Mouse (Mus musculus) neural tube, embryonic 12.5 days (tissue): Measurements from ENCODE around the gene Akap6. TPM values are rescaled to one million over a fixed set of nuclear protein-coding genes. Genes with fewer than 3 reads are reported as not detected.

Experiments
- ATAC-seq: fragments of 200-750 bp; cut with Nextera tagmentation; 2 replicates; pipeline ENCODE4 v1.8.0; 2017; ENCODE audit warnings: low read depth, mild to moderate bottlenecking, moderate TSS enrichment, moderate library complexity; ENCODE audit not compliant: low FRiP score
- H3K27ac ChIP-seq: fragments of 300-500 bp; sonication (generic); 2 replicates; pipeline ENCODE4 v1.5.1; 2016
- H3K27me3 ChIP-seq: fragments of 300-500 bp; sonication (generic); replicated peaks from 2 replicates; pipeline ENCODE4 v1.6.1; 2016; ENCODE audit warnings: mild to moderate bottlenecking
- H3K36me3 ChIP-seq: fragments of 300-500 bp; sonication (generic); 2 replicates; pipeline ENCODE4 v1.6.1; 2016; ENCODE audit warnings: mild to moderate bottlenecking
- H3K4me1 ChIP-seq: fragments of 300-500 bp; sonication (generic); 2 replicates; pipeline ENCODE4 v1.6.1; 2016
- H3K4me2 ChIP-seq: fragments of 300-500 bp; sonication (generic); replicated peaks from 2 replicates; pipeline ENCODE4 v1.6.1; 2016; ENCODE audit warnings: mild to moderate bottlenecking
- H3K4me3 ChIP-seq: fragments of 300-500 bp; sonication (generic); 2 replicates; pipeline ENCODE4 v1.5.1; 2016
- H3K9ac ChIP-seq: fragments of 300-500 bp; sonication (generic); 2 replicates; pipeline ENCODE4 v1.6.1; 2016; ENCODE audit warnings: mild to moderate bottlenecking
- H3K9me3 ChIP-seq: fragments of 300-500 bp; sonication (generic); 2 replicates; pipeline ENCODE4 v1.6.1; 2016; ENCODE audit warnings: mild to moderate bottlenecking
- WGBS: fragments of 180-500 bp; shearing (Covaris S2); methylation state at CpG from one replicate; pipeline ENCODE4 v1.1.7; 2016; 5-methylcytosine and 5-hydroxymethylcytosine counted together
- polyA plus RNA-seq: library from polyadenylated mRNA; unstranded; fragments of >200 nt; fragmentation: Nextera tagmentation; extraction: Ambion mirVana; gene quantifications from 2 replicates; pipeline ENCODE4 v1.2.1, GENCODE M21; 2016

Gene Akap6
- polyA plus RNA-seq, 1 experiment from 2014 or later: 29.5 TPM

DNA sequence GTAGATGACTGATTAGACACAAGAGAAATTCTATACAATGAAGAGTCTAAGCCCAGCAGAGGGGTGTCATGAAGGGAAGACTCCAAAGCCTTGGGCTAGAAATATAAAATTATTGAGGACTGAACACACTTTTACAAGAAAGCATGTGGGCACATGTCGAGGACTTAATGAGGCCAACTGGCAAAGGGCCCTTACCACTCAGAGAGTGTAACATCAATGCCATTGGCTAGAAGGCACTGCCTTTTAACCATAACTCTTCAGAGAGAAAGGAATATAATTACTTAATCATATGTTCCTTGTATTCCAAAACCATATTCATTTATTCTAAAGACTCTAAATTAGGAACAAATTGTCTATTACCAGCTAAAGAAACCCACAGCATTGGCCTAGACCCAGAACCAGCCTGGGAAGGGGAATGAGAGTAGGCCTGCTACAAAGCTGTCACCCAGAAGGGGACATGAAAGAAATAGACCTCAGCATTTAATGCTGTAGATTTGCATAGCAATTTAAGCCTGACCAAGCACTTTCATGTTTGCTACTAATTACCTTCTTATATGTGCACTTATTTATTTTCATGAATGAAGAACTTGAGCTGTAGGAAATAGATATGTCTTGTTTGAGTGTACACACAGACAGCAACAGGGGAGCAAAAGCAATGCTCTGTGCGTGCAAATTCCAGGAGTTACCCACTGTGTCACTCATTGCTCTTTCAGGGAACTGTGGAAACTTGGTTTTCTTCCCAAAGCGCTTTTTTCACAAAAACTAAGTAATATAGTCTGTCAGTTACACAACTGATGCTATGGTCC is 377.6 kb downstream of the Akap6 start:
- H3K4me1 ChIP-seq: no peaks in the 10 kb centered on the region
- H3K9me3 ChIP-seq: no peaks in the 10 kb centered on the region
- no peaks in the 10 kb centered on the region for H3K27me3 ChIP-seq
- no peak overlapping the region for H3K4me3 ChIP-seq
- no peaks in the 10 kb centered on the region for H3K36me3 ChIP-seq
- no peak overlapping the region for H3K9ac ChIP-seq
- no peak overlapping the region for H3K27ac ChIP-seq
- no peak for ATAC-seq
- 91% methylated on average over 3 of the region's 3 CpGs for WGBS
- no peak overlapping the region for H3K4me2 ChIP-seq

DNA sequence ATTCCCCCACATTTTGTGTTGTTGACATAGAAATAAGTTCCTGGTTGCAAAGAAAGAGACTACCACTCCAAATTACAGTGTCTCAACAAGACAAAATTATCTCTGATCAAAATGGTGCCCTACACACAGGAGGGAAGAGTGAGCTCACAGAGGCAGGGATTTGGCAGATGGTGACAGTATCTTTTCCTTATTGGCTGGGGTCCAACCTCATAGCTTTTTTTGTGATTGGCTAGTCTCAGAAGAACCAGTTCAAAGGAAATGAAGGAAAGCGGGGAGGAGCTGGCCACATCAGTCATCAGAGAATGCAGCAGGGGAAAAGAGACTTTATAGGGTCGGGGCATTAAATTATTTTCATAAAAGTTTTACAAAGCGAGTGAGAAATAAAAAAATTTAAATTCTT is 386.6 kb downstream of the Akap6 start:
- Histone ChIP-seq H3K4me2 (no peak overlapping the region), H3K36me3 (no peaks in the 10 kb centered on the region), H3K4me1 (no peaks in the 10 kb centered on the region), H3K4me3 (no peak overlapping the region), H3K27ac (no peak overlapping the region), H3K9me3 (no peaks in the 10 kb centered on the region), H3K27me3 (no peaks in the 10 kb centered on the region), H3K9ac (no peak overlapping the region)
- WGBS: 82% methylated on average over 3 of the region's 3 CpGs
- ATAC-seq: no peak

DNA sequence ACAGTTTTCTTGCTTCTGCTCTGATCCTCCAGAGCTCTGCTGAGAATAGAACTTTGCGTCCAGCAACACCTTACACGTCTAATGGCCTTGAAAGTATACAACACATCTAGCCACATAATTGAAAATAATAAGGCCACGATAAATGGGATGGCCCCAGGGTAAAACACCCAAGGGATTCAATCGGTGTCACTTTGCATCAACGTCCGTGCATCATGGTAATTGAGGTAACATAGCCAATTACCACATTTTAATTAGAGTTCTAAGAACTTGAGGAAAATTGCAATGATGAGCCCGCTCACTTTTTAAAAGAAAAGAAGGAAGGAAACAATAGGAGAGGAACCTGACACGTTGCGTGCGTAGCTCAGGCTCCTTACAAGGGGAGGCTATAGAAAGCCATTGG is 413.1 kb downstream of the Akap6 start:
- Histone ChIP-seq H3K27ac (no peak overlapping the region), H3K9me3 (no peaks in the 10 kb centered on the region), H3K4me1 (no peaks in the 10 kb centered on the region), H3K4me3 (no peak overlapping the region), H3K4me2 (no peak overlapping the region), H3K36me3 (no peaks in the 10 kb centered on the region), H3K27me3 (no peaks in the 10 kb centered on the region), H3K9ac (no peak overlapping the region)
- 79% methylated on average over 10 of the region's 10 CpGs for WGBS
- ATAC-seq: no peak

DNA sequence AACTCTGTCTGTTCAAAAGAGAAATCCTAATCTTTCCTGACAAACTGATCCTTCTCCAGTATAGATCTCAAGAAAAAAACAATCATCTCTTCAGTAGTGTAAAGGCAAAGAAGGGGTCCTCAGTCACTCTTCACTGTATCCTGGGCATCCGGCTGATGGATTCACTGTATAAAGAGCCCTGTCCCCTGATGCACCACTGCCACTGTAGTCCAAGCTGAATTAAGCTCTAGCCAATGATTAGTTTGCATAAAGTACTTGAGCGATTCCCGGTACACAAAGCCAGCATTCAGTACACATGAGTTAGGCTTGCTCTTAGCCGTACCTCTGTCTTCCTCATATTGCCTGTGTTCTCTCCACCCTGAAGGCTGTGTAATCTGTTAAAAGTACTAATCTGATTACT is 420.2 kb downstream of the Akap6 start:
- no peak for ATAC-seq
- WGBS: 33% methylated on average over 4 of the region's 4 CpGs

DNA sequence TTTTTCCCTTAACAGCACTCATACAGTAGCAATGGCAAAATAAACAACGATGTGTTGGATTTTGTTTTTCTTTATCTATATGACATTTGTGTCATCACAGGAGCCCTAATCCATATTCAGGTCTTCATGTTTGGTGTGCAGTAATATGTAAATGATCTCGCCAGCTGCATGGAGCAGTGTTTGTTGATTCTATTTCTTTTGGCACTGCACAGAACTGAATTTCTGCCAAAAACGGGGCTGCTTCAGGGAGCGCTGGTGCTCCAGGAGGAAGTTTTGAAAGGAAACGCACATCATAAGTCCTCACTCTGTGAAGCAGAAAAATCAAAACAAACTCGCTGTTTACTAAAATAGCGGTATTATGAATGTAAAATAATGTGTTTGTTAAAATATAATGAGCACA is 424.9 kb downstream of the Akap6 start:
- no peak overlapping the region for H3K27ac ChIP-seq
- H3K4me3 ChIP-seq: no peak overlapping the region
- no peak overlapping the region for H3K4me2 ChIP-seq
- H3K27me3 ChIP-seq: no peaks in the 10 kb centered on the region
- H3K9ac ChIP-seq: no peak overlapping the region
- H3K36me3 ChIP-seq: no peaks in the 10 kb centered on the region
- WGBS: 77% methylated on average over 7 of the region's 7 CpGs
- H3K9me3 ChIP-seq: no peaks in the 10 kb centered on the region
- no peak for ATAC-seq
- peaks cover 21% of the 10 kb centered on the region; the same call in 1 of the 2 replicates for H3K4me1 ChIP-seq

More for the DNA sequence above, 420.2 kb downstream of the Akap6 start:
- H3K27ac ChIP-seq: no peak overlapping the region
- no peaks in the 10 kb centered on the region for H3K27me3 ChIP-seq
- peaks cover 16% of the 10 kb centered on the region; the same call in 1 of the 2 replicates for H3K4me1 ChIP-seq
- no peak overlapping the region for H3K9ac ChIP-seq
- H3K9me3 ChIP-seq: no peaks in the 10 kb centered on the region
- no peak overlapping the region for H3K4me3 ChIP-seq
- H3K36me3 ChIP-seq: no peaks in the 10 kb centered on the region
- no peak overlapping the region for H3K4me2 ChIP-seq

DNA sequence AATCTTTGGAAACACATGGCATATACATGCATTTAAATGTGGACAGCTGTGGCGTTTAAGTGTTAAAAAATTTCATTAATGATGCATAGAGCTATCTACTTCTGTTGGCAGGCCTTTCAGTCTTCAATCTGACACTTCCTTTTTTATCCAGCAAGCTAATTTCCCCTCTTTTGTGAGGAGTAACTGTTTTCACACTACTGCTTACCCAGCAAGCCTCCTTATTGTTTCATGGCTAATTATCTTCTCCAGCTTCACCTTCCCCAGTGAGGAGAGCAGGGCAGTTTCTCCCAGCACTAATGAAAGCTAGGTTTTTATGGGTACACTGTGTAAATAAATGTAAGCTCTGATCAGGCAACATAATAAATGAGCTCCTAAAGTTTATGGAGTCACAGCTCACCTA is 425.5 kb downstream of the Akap6 start:
- Histone ChIP-seq H3K4me3 (no peak overlapping the region), H3K27me3 (no peaks in the 10 kb centered on the region), H3K4me1 (peaks cover 15% of the 10 kb centered on the region; the same call in 1 of the 2 replicates), H3K4me2 (no peak overlapping the region), H3K9ac (no peak overlapping the region), H3K9me3 (no peaks in the 10 kb centered on the region), H3K36me3 (no peaks in the 10 kb centered on the region), H3K27ac (no peak overlapping the region)
- no peak for ATAC-seq
- 10% methylated on average over 1 of the region's 1 CpGs for WGBS

DNA sequence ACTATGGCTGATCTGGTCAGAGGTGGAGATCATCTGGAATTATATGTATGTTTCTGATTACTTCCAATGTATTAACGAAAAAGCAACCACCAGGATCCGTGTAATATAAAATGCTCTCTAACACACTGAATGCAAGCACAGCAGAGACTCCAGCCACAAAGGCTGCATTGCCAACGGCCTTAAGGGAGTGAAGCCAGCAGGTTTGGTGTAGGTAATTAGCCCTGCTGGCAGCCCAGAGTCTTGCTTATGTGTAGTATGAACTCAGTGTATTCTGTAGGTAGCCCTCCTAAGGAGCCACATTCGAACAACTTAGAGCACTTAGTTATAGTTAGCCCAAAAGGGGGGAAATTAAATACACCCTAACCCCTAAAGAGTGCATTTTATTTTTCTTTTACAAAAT is 426.1 kb downstream of the Akap6 start:
- no peaks in the 10 kb centered on the region for H3K27me3 ChIP-seq
- H3K4me2 ChIP-seq: no peak overlapping the region
- H3K9me3 ChIP-seq: no peaks in the 10 kb centered on the region
- H3K27ac ChIP-seq: no peak overlapping the region
- no peaks in the 10 kb centered on the region for H3K36me3 ChIP-seq
- peaks cover 15% of the 10 kb centered on the region; the same call in 1 of the 2 replicates for H3K4me1 ChIP-seq
- ATAC-seq: no peak
- WGBS: 74% methylated on average over 4 of the region's 4 CpGs
- no peak overlapping the region for H3K9ac ChIP-seq
- H3K4me3 ChIP-seq: no peak overlapping the region

- H3K9me3 ChIP-seq: no peaks in the 10 kb centered on the region
- H3K4me1 ChIP-seq: no peaks in the 10 kb centered on the region
- no peak overlapping the region for H3K4me2 ChIP-seq
- no peak overlapping the region for H3K4me3 ChIP-seq
- H3K27me3 ChIP-seq: no peaks in the 10 kb centered on the region
- H3K27ac ChIP-seq: no peak overlapping the region
- no peak overlapping the region for H3K9ac ChIP-seq
- H3K36me3 ChIP-seq: peaks cover 2% of the 10 kb centered on the region; the same call in 1 of the 2 replicates
- no peak for ATAC-seq
- WGBS: 69% methylated on average over 2 of the region's 2 CpGs
These were observed 435.0 kb downstream of the Akap6 start for GRCm38 (mm10) chr12:53134196-53134595.

- Histone ChIP-seq H3K4me3 (no peak overlapping the region), H3K9ac (no peak overlapping the region), H3K36me3 (peaks cover 31% of the 10 kb centered on the region), H3K4me2 (no peak overlapping the region), H3K4me1 (no peaks in the 10 kb centered on the region), H3K9me3 (no peaks in the 10 kb centered on the region), H3K27ac (no peak overlapping the region), H3K27me3 (no peaks in the 10 kb centered on the region)
- WGBS: 88% methylated on average over 3 of the region's 3 CpGs
- ATAC-seq: no peak
These were observed 438.1 kb downstream of the Akap6 start for GRCm38 (mm10) chr12:53137331-53137730.

DNA sequence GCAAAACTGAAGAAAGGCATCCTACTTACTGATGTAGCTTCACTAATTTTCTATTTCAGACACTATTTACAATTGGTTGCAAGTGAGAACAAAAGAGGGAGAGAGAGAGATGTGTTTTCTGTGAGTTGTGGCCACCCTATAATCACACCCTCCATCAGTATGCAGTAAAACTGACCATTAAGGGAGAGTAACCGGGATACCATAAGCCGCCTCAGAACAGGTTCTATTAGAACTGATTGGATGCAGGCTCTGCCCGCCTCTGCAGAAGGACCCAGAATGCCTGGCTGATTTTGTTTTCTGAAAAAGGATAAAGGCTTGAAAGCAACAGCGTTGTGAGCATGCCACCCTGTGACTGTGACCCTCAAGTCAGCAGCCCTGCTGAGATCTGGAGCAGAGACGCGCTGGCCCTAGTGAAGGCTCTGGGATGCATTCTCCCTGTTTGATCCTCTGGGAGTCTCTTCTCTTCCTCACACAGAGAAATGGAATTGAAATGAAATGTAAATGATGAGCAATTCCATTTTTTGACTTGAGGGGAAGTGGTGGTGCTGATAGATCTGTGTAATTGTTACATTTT is 445.0 kb downstream of the Akap6 start:
- no peak overlapping the region for H3K27ac ChIP-seq
- ATAC-seq: no peak
- 46% methylated on average over 6 of the region's 6 CpGs for WGBS

DNA sequence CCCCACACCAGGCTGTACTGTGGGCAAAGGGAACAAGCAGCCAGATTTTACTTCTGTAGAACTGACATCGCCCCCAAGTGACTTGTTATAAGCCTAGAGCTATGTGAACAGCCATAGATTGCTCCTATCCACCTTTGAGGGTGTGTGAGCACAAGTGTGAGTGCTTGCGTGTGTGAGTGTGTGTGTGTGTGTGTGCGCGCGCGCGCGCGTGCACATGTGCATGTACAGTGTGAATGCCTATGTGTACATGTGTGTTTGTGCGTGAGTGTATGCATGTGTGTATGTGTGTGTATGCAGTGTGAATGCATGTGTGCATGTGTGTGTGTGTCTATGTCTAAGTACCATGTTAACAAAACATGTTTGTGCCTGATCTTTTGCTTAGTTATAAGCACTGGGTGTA is 445.6 kb downstream of the Akap6 start:
- no peak for ATAC-seq
- H3K4me1 ChIP-seq: peaks cover 4% of the 10 kb centered on the region; the same call in 1 of the 2 replicates
- 96% methylated on average over 10 of the region's 10 CpGs for WGBS

More for the DNA sequence above, 445.0 kb downstream of the Akap6 start:
- Histone ChIP-seq H3K36me3 (peaks cover 37% of the 10 kb centered on the region), H3K27me3 (no peaks in the 10 kb centered on the region), H3K4me3 (no peak overlapping the region), H3K4me2 (no peak overlapping the region), H3K9me3 (no peaks in the 10 kb centered on the region), H3K4me1 (peaks cover 4% of the 10 kb centered on the region; the same call in 1 of the 2 replicates), H3K9ac (no peak overlapping the region)

GRCm38 (mm10) chr12:53145516-53145915 is 446.3 kb downstream of the Akap6 start:
- Histone ChIP-seq H3K9ac (no peak overlapping the region), H3K4me3 (no peak overlapping the region), H3K9me3 (no peaks in the 10 kb centered on the region), H3K4me1 (peaks cover 4% of the 10 kb centered on the region; the same call in 1 of the 2 replicates), H3K27me3 (no peaks in the 10 kb centered on the region), H3K36me3 (peaks cover 29% of the 10 kb centered on the region), H3K27ac (no peak overlapping the region), H3K4me2 (no peak overlapping the region)
- WGBS: 70% methylated on average over 4 of the region's 4 CpGs
- no peak for ATAC-seq

More for the DNA sequence above, 445.6 kb downstream of the Akap6 start:
- peaks cover 31% of the 10 kb centered on the region for H3K36me3 ChIP-seq
- no peak overlapping the region for H3K27ac ChIP-seq
- no peak overlapping the region for H3K4me3 ChIP-seq
- no peak overlapping the region for H3K9ac ChIP-seq
- no peaks in the 10 kb centered on the region for H3K27me3 ChIP-seq
- no peak overlapping the region for H3K4me2 ChIP-seq
- no peaks in the 10 kb centered on the region for H3K9me3 ChIP-seq
